Mouse (Mus musculus) lung, adult 2 months (tissue): Measurements from ENCODE around the gene Glp2r.

Source experiments
- CTCF ChIP-seq: fragments of 200-500 bp; IDR thresholded peaks from 2 replicates; pipeline ENCODE4 v1.5.1; 2011; ENCODE audit warnings: mild to moderate bottlenecking, low read length, control low read depth; ENCODE audit not compliant: insufficient read depth
- POLR2A ChIP-seq: fragments of 200-500 bp; IDR thresholded peaks from 2 replicates; pipeline ENCODE4 v1.6.1; 2011; ENCODE audit warnings: low read depth, mild to moderate bottlenecking, control low read depth, low read length, borderline replicate concordance; ENCODE audit errors: extremely low read depth

DNA sequence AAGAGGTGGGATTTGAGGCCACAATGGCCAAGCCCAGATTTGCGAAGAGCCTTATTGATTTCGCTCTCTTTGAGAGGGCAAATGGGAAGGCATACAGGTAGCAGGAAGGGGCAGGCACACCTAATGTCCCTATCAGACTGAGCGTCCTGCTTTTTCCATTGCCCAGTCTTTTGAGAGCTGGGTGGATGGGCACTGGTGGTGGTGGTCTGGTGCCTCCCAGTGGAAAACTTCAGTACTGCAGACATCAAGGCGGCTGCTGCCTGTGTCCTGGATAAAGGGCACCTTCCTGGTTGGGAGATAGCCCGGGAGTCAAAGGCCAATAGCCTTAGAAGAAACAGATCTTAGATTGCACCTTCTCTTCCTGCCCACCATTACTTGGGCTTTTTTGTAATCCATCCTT lies 123.2 kb downstream of the Glp2r start:
- TF ChIP-seq POLR2A (no peak), CTCF (peak; percentile 83)
